Mouse (Mus musculus) liver, embryonic 13.5 days (tissue): ENCODE results near the gene Fyn. TPM values are rescaled to one million over a fixed set of nuclear protein-coding genes. Genes with fewer than 3 reads are reported as not detected.

Experiments used
- ATAC-seq: fragments of 200-750 bp; cut with Nextera tagmentation; 2 replicates; pipeline ENCODE4 v1.8.0; 2017; ENCODE audit warnings: low read depth, mild to moderate bottlenecking, moderate number of reproducible peaks, moderate library complexity
- DNase-seq: peaks from one replicate; pipeline ENCODE4 v3.0.0; 2022
- H3K27ac ChIP-seq: fragments of 300-500 bp; sonication (generic); 2 replicates; pipeline ENCODE4 v1.5.1; 2015; ENCODE audit warnings: moderate library complexity, mild to moderate bottlenecking, inconsistent platforms
- H3K27me3 ChIP-seq: fragments of 300-500 bp; sonication (generic); 2 replicates; pipeline ENCODE4 v1.6.1; 2015; ENCODE audit warnings: mild to moderate bottlenecking, inconsistent platforms
- H3K36me3 ChIP-seq: fragments of 300-500 bp; sonication (generic); 2 replicates; pipeline ENCODE4 v1.6.1; 2015; ENCODE audit warnings: mild to moderate bottlenecking, inconsistent platforms
- H3K4me1 ChIP-seq: fragments of 300-500 bp; sonication (generic); replicated peaks from 2 replicates; pipeline ENCODE4 v1.6.1; 2015; ENCODE audit warnings: inconsistent platforms
- H3K4me2 ChIP-seq: fragments of 300-500 bp; sonication (generic); 2 replicates; pipeline ENCODE4 v1.6.1; 2015; ENCODE audit warnings: inconsistent platforms, mild to moderate bottlenecking, moderate library complexity
- H3K4me3 ChIP-seq: fragments of 300-500 bp; sonication (generic); replicated peaks from 2 replicates; pipeline ENCODE4 v1.5.1; 2015; ENCODE audit warnings: mild to moderate bottlenecking, inconsistent platforms
- H3K9ac ChIP-seq: fragments of 300-500 bp; sonication (generic); 2 replicates; pipeline ENCODE4 v1.6.1; 2015; ENCODE audit warnings: mild to moderate bottlenecking, inconsistent platforms
- H3K9me3 ChIP-seq: fragments of 300-500 bp; sonication (generic); replicated peaks from 2 replicates; pipeline ENCODE4 v1.6.1; 2016; ENCODE audit warnings: inconsistent platforms
- WGBS: fragments of 180-500 bp; shearing (Covaris S2); methylation state at CpG from one replicate; pipeline ENCODE4 v1.1.7; 2015; ENCODE audit not compliant: insufficient replicate concordance; 5-methylcytosine and 5-hydroxymethylcytosine counted together
- polyA plus RNA-seq: library from polyadenylated mRNA; unstranded; fragments of >200 nt; fragmentation: Nextera tagmentation; extraction: Ambion mirVana; gene quantifications from 2 replicates; pipeline ENCODE4 v1.2.1, GENCODE M21; 2015

Gene Fyn
- polyA plus RNA-seq, 1 experiment from 2014 or later, result 6.5 TPM

DNA sequence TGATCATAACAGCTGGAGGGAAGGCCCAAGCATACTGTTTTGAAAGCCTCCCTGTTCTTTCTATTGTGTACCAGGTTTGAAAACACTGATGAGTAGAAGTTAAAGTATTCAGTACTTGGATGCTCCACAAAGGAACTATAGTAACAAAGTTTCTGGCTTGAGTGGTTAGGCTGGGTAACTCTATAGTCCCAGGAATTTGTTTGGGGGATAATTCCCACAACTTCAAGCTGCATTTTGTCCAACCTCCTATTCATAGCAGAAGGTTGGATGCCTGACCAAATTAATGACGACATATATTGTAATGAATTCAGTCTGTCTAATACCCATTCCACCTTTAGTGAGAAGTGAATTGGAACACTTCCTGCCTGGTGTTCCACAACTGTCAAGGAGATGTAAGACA is 22.7 kb upstream of the Fyn start:
- no peak overlapping the region for H3K27ac ChIP-seq
- no peak for DNase-seq
- 52% methylated on average over 1 of the region's 1 CpGs for WGBS

GRCm38 (mm10) chr10:39349781-39350364 is 18.8 kb upstream of the Fyn start:
- H3K4me2 ChIP-seq, result no peak overlapping the region
- no peaks in the 10 kb centered on the region for H3K27me3 ChIP-seq
- H3K27ac ChIP-seq, result no peak overlapping the region
- WGBS, result 81% methylated on average over 14 of the region's 14 CpGs
- no peaks in the 10 kb centered on the region for H3K4me1 ChIP-seq
- H3K9me3 ChIP-seq, result no peaks in the 10 kb centered on the region
- DNase-seq, result no peak
- H3K9ac ChIP-seq, result no peak overlapping the region
- no peaks in the 10 kb centered on the region for H3K36me3 ChIP-seq
- no peak overlapping the region for H3K4me3 ChIP-seq
- no peak for ATAC-seq

More for the DNA sequence above, 22.7 kb upstream of the Fyn start:
- Histone ChIP-seq H3K4me1 (no peaks in the 10 kb centered on the region), H3K36me3 (no peaks in the 10 kb centered on the region), H3K9me3 (no peaks in the 10 kb centered on the region), H3K27me3 (no peaks in the 10 kb centered on the region), H3K4me3 (no peak overlapping the region), H3K9ac (no peak overlapping the region), H3K4me2 (no peak overlapping the region)
- ATAC-seq, result no peak

DNA sequence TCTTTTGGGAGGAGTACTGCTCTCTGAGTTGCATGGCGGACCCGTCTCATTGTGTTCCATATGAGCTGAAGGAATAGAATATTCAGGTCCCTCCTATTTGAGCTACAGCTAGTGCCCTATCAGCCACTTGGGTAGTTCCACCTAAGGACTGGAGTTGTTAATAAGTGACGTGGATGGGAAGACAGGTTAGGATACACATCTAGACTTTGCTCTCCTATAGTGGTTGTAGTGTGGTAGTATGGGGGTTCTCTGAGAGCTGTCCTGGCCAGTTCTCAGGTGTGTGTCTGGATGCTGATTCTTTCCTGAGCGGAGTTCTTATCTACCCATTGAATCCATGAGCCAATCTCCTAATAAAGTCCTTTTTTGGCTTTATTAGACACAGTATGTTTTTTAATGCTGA is 4.5 kb upstream of the Fyn start:
- H3K36me3 ChIP-seq, result no peaks in the 10 kb centered on the region
- H3K4me3 ChIP-seq, result no peak overlapping the region
- no peaks in the 10 kb centered on the region for H3K9me3 ChIP-seq
- no peak for DNase-seq
- no peak overlapping the region for H3K27ac ChIP-seq
- H3K4me1 ChIP-seq, result peaks cover 10% of the 10 kb centered on the region
- WGBS, result 77% methylated on average over 4 of the region's 4 CpGs
- H3K4me2 ChIP-seq, result no peak overlapping the region
- ATAC-seq, result no peak
- no peaks in the 10 kb centered on the region for H3K27me3 ChIP-seq
- H3K9ac ChIP-seq, result no peak overlapping the region

DNA sequence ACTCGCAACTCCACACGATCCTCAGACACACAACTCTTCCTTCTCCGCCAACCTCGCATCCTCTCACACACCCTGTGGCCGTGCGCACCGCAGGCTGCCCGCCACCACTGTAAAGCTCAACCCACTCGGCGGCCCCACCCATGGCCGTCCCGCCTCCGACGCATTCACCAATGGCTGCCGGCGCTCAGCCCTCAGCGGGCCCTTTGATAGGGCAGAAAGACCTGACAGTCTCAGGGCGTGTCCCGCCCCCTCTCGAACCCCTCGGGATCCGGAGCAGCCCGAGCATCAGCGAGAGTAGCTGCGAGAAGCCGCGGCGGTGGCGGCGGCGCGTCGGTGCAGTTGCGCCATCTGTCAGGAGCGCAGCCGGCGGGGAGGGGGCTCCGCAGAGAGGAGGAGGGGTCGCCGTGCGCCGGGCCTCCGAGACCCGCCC is 862 bp downstream of the Fyn start:
- peak; percentile 97 for ATAC-seq
- Histone ChIP-seq H3K4me1 (peaks cover 56% of the 10 kb centered on the region), H3K4me2 (peak overlapping the region; percentile 96), H3K9me3 (no peaks in the 10 kb centered on the region), H3K9ac (peak overlapping the region; percentile 87), H3K27ac (peak overlapping the region; percentile 84), H3K27me3 (no peaks in the 10 kb centered on the region), H3K4me3 (peak overlapping the region; percentile 85), H3K36me3 (no peaks in the 10 kb centered on the region)
- WGBS, result under 1% methylated on average over 44 of the region's 44 CpGs
- peak; percentile 95 for DNase-seq

- peak; percentile 56 for ATAC-seq
- peak overlapping the region; percentile 85 for H3K4me3 ChIP-seq
- H3K27ac ChIP-seq, result peak overlapping the region; percentile 84
- 1% methylated on average over 64 of the region's 68 CpGs for WGBS
- no peaks in the 10 kb centered on the region for H3K27me3 ChIP-seq
- DNase-seq, result peak; percentile 15
- H3K36me3 ChIP-seq, result no peaks in the 10 kb centered on the region
- H3K9me3 ChIP-seq, result no peaks in the 10 kb centered on the region
- H3K9ac ChIP-seq, result peak overlapping the region; percentile 87
- H3K4me1 ChIP-seq, result peaks cover 63% of the 10 kb centered on the region
- peak overlapping the region; percentile 96 for H3K4me2 ChIP-seq
These were observed 1.5 kb downstream of the Fyn start for GRCm38 (mm10) chr10:39369977-39370785.

- Histone ChIP-seq H3K9me3 (no peaks in the 10 kb centered on the region), H3K4me2 (peak overlapping the region; percentile 96), H3K27ac (peak overlapping the region; percentile 84), H3K9ac (peak overlapping the region; percentile 87), H3K36me3 (no peaks in the 10 kb centered on the region), H3K27me3 (no peaks in the 10 kb centered on the region), H3K4me1 (peaks cover 63% of the 10 kb centered on the region), H3K4me3 (peak overlapping the region; percentile 85)
- ATAC-seq, result peak; percentile 60
- 3% methylated on average over 8 of the region's 8 CpGs for WGBS
- DNase-seq, result peak; percentile 56
These were observed 2.1 kb downstream of the Fyn start for GRCm38 (mm10) chr10:39370786-39371221.

DNA sequence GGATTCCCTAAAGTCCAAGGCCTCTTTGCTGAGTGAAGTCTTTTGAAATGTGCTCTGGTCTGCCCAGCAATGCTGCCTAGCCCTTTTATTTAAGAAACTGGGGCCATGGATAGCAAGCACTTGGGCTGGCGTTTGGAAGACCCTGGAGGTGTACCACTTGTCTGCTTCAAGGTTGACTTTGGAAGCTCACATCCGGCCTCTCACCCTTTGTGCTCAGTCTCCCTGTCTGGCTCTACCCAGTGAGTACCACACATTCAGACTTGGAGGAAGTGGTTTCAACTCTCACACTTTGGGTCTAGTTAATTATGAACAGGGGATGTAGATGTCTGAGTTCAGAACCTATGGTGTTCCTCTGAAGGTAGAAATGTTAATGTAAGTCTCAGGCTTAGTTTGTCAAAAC is 2.8 kb downstream of the Fyn start:
- H3K9me3 ChIP-seq, result no peaks in the 10 kb centered on the region
- H3K4me2 ChIP-seq, result peak overlapping the region; percentile 96
- H3K9ac ChIP-seq, result peak overlapping the region; percentile 87
- no peak for DNase-seq
- H3K36me3 ChIP-seq, result no peaks in the 10 kb centered on the region
- WGBS, result 33% methylated on average over 2 of the region's 2 CpGs
- H3K27ac ChIP-seq, result peak overlapping the region; percentile 84; the same call in 1 of the 2 replicates
- peaks cover 67% of the 10 kb centered on the region for H3K4me1 ChIP-seq
- no peaks in the 10 kb centered on the region for H3K27me3 ChIP-seq
- H3K4me3 ChIP-seq, result peak overlapping the region; percentile 85
- ATAC-seq, result no peak

DNA sequence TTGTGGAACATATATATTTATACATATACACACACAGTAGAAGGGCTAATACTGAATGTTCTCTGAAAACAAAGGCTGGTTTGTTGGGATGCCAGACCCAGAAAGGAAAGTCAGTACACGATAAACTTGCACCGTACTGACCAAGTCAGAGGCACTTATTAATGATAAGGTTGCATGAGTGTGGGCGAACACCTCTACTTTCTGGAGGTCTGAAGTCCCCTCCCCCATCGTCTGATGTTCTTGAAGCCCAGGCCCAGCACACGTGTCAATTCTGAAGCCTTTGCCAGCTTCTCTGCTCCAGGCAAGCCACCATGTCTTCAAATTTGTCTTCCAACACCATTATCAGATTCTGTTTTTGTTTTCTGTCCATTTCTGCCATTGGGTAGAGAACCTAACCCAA is 3.3 kb downstream of the Fyn start:
- H3K9me3 ChIP-seq, result no peaks in the 10 kb centered on the region
- no peak overlapping the region for H3K27ac ChIP-seq
- peak overlapping the region; percentile 96 for H3K4me2 ChIP-seq
- H3K9ac ChIP-seq, result 0 out of 2 replicates have a peak overlapping the region, but pooled peaks have one; percentile 87
- no peaks in the 10 kb centered on the region for H3K36me3 ChIP-seq
- peaks cover 72% of the 10 kb centered on the region for H3K4me1 ChIP-seq
- ATAC-seq, result no peak
- H3K27me3 ChIP-seq, result no peaks in the 10 kb centered on the region
- DNase-seq, result no peak
- H3K4me3 ChIP-seq, result peak overlapping the region; percentile 85; the same call in 1 of the 2 replicates
- WGBS, result 30% methylated on average over 5 of the region's 5 CpGs

- Histone ChIP-seq H3K4me1 (peaks cover 84% of the 10 kb centered on the region), H3K4me2 (no peak overlapping the region), H3K9me3 (no peaks in the 10 kb centered on the region), H3K4me3 (no peak overlapping the region), H3K27ac (no peak overlapping the region), H3K9ac (no peak overlapping the region), H3K27me3 (no peaks in the 10 kb centered on the region), H3K36me3 (no peaks in the 10 kb centered on the region)
- DNase-seq, result no peak
- ATAC-seq, result no peak
- WGBS, result 75% methylated on average over 9 of the region's 9 CpGs
These were observed 8.0 kb downstream of the Fyn start for GRCm38 (mm10) chr10:39376676-39377075.

DNA sequence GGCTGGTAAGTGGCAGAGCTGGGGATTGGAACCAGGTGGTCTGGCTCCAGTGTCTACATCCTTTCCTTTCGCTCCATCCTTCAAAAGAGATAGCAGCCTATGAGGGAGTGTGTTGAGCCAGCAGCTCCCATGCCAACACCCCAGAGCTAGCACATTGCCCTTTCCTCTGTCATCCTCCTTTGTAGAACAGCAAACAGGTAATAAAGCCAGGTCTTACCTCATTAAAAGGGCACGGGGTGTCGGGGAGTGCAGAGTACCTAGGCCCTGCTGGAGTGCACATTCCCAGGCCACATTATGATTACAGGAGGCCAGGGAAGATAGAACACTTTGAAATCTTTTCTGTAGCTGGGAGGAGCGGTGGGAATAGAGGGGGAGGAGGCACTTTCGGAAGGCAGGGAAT is 8.6 kb downstream of the Fyn start:
- no peak overlapping the region for H3K4me3 ChIP-seq
- 80% methylated on average over 5 of the region's 5 CpGs for WGBS
- H3K9ac ChIP-seq, result no peak overlapping the region
- no peaks in the 10 kb centered on the region for H3K9me3 ChIP-seq
- H3K36me3 ChIP-seq, result no peaks in the 10 kb centered on the region
- H3K4me1 ChIP-seq, result peaks cover 82% of the 10 kb centered on the region
- H3K4me2 ChIP-seq, result no peak overlapping the region
- no peaks in the 10 kb centered on the region for H3K27me3 ChIP-seq
- no peak overlapping the region for H3K27ac ChIP-seq
- no peak for DNase-seq
- ATAC-seq, result no peak

DNA sequence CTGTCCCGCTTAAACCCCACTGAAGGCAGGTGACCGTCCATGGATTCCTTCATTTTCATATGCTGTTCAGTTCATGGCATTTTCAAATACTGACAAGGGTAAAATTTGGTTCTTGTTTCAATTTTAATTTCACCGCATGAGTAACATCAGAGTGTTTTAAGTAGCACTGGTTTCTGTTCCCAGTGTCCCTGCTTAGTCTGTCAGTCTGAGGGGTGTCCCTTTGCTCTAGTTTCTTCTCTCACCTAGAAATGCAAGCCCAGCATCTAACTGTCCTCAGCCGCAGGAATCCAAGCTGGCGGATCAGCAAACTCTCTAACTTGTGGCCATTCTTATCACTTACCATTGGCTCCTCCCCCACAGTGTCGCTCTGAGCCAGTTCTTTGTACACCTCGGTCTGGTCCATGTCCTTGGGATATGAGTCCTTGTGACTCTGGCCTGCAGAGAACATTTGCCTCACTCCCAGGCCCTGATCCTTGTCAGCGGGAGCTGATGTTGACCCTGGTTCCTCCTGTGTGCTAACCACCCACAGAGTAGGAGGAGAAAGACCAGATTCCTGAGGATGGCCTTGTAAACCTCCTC is 9.5 kb downstream of the Fyn start:
- Histone ChIP-seq H3K4me2 (no peak overlapping the region), H3K9me3 (no peaks in the 10 kb centered on the region), H3K9ac (no peak overlapping the region), H3K4me1 (peaks cover 83% of the 10 kb centered on the region), H3K27ac (no peak overlapping the region), H3K27me3 (no peaks in the 10 kb centered on the region), H3K36me3 (no peaks in the 10 kb centered on the region), H3K4me3 (no peak overlapping the region)
- 55% methylated on average over 8 of the region's 8 CpGs for WGBS
- DNase-seq (no peak), ATAC-seq (0 out of 2 replicates have a peak, but pooled peaks have one; percentile 26)
